Mouse (Mus musculus): Measurements from ENCODE around the gene Capn10. TPM values are rescaled to one million over a fixed set of nuclear protein-coding genes. Genes with fewer than 3 reads are reported as not detected.
"Not testable (repeated sequence)": the region's sequence is repeated elsewhere in the genome, so short reads cannot be mapped to it uniquely, and the experiment has no call there.

Gene Capn10
- polyA plus RNA-seq, 2 experiments, result 23.2 to 34.9 TPM

- ATAC-seq (ENCODE audit: low FRiP score, low read depth), result no peak
Measured at GRCm38 (mm10) chr1:92947966-92948365, 13.8 kb downstream of the Capn10 start.

GRCm38 (mm10) chr1:92949426-92949825 lies 15.2 kb downstream of the Capn10 start:
- Histone ChIP-seq H3K4me3 (replicated peaks; ENCODE audit: low read length) (no peak overlapping the region), H3K9ac (ENCODE audit: low read depth, low read length, severe bottlenecking) (no peak overlapping the region), H3K4me2 (replicated peaks; ENCODE audit: low read depth, low read length, severe bottlenecking) (no peak overlapping the region), H3K4me1 (ENCODE audit: control insufficient read depth, insufficient read depth, low read length) (no peaks in the 10 kb centered on the region), H3K9me3 (ENCODE audit: control insufficient read depth, low read length) (no peaks in the 10 kb centered on the region), H3K36me3 (ENCODE audit: control insufficient read depth, insufficient read depth, low read length) (peaks cover 53% of the 10 kb centered on the region), H3K27me3 (ENCODE audit: control insufficient read depth, insufficient read depth, low read length) (no peaks in the 10 kb centered on the region), H3K27ac (replicated peaks; ENCODE audit: low read depth, low read length) (no peak overlapping the region)
- DNase-seq (ENCODE audit: low spot score) (no peak), ATAC-seq (ENCODE audit: low FRiP score, low read depth) (no peak)
- TF ChIP-seq POLR2A (IDR thresholded peaks at IDR 0.05; ENCODE audit: borderline replicate concordance, extremely low read depth, insufficient read depth, insufficient read length), result no peak
- WGBS, result 54% methylated on average over 6 of the region's 6 CpGs

More at GRCm38 (mm10) chr1:92947966-92948365, 13.8 kb downstream of the Capn10 start:
- DNase-seq (ENCODE audit: low spot score), result no peak
- Histone ChIP-seq H3K27ac (replicated peaks; ENCODE audit: low read depth, low read length) (no peak overlapping the region), H3K4me2 (replicated peaks; ENCODE audit: low read depth, low read length, severe bottlenecking) (no peak overlapping the region), H3K9ac (ENCODE audit: low read depth, low read length, severe bottlenecking) (no peak overlapping the region), H3K27me3 (ENCODE audit: control insufficient read depth, insufficient read depth, low read length) (no peaks in the 10 kb centered on the region), H3K4me1 (ENCODE audit: control insufficient read depth, insufficient read depth, low read length) (no peaks in the 10 kb centered on the region), H3K4me3 (replicated peaks; ENCODE audit: low read length) (no peak overlapping the region), H3K9me3 (ENCODE audit: control insufficient read depth, low read length) (no peaks in the 10 kb centered on the region), H3K36me3 (ENCODE audit: control insufficient read depth, insufficient read depth, low read length) (peaks cover 64% of the 10 kb centered on the region)
- TF ChIP-seq POLR2A (IDR thresholded peaks at IDR 0.05; ENCODE audit: borderline replicate concordance, extremely low read depth, insufficient read depth, insufficient read length), result no peak
- 88% methylated on average over 3 of the region's 3 CpGs for WGBS

- Histone ChIP-seq H3K9ac (ENCODE audit: low read depth, low read length, severe bottlenecking) (no peak within 1 kb of the TSS), H3K36me3 (ENCODE audit: control insufficient read depth, insufficient read depth, low read length) (peaks cover 42% of the 10 kb centered on the region), H3K4me1 (ENCODE audit: control insufficient read depth, insufficient read depth, low read length) (no peaks in the 10 kb centered on the region), H3K4me2 (replicated peaks; ENCODE audit: low read depth, low read length, severe bottlenecking) (no peak within 1 kb of the TSS), H3K27me3 (ENCODE audit: control insufficient read depth, insufficient read depth, low read length) (no peaks in the 10 kb centered on the region), H3K4me3 (replicated peaks; ENCODE audit: low read length) (no peak within 1 kb of the TSS), H3K27ac (replicated peaks; ENCODE audit: low read depth, low read length) (no peak within 1 kb of the TSS), H3K9me3 (ENCODE audit: control insufficient read depth, low read length) (no peaks in the 10 kb centered on the region)
- no peak for TF ChIP-seq POLR2A (IDR thresholded peaks at IDR 0.05; ENCODE audit: borderline replicate concordance, extremely low read depth, insufficient read depth, insufficient read length)
- 69% methylated on average over 5 of the region's 5 CpGs for WGBS
- no peak for DNase-seq (ENCODE audit: low spot score)
- no peak for ATAC-seq (ENCODE audit: low FRiP score, low read depth)
Measured at GRCm38 (mm10) chr1:92950607-92951006, 16.4 kb downstream of the Capn10 start, which contains the start of gene Gpr35. TSS of gene Gpr35 (plus strand) at chr1:92950865.

- 65% methylated on average over 2 of the region's 2 CpGs for WGBS
- ATAC-seq (ENCODE audit: low FRiP score, low read depth), result no peak
Measured at GRCm38 (mm10) chr1:92953641-92954040, 19.5 kb downstream of the Capn10 start.

GRCm38 (mm10) chr1:92956571-92957335 lies 22.6 kb downstream of the Capn10 start:
- not testable (repeated sequence) for DNase-seq (ENCODE audit: low spot score); H3K27ac ChIP-seq (replicated peaks; ENCODE audit: low read depth, low read length); H3K4me3 ChIP-seq (replicated peaks; ENCODE audit: low read length); H3K36me3 ChIP-seq (ENCODE audit: control insufficient read depth, insufficient read depth, low read length); H3K9ac ChIP-seq (ENCODE audit: low read depth, low read length, severe bottlenecking); ATAC-seq (ENCODE audit: low FRiP score, low read depth); H3K9me3 ChIP-seq (ENCODE audit: control insufficient read depth, low read length); H3K27me3 ChIP-seq (ENCODE audit: control insufficient read depth, insufficient read depth, low read length); H3K4me1 ChIP-seq (ENCODE audit: control insufficient read depth, insufficient read depth, low read length)
- WGBS, result 14% methylated on average over 8 of the region's 11 CpGs
- peak overlapping the region; percentile 39 for H3K4me2 ChIP-seq (replicated peaks; ENCODE audit: low read depth, low read length, severe bottlenecking)

More at GRCm38 (mm10) chr1:92953641-92954040, 19.5 kb downstream of the Capn10 start:
- no peak for TF ChIP-seq POLR2A (IDR thresholded peaks at IDR 0.05; ENCODE audit: borderline replicate concordance, extremely low read depth, insufficient read depth, insufficient read length)
- H3K4me2 ChIP-seq (replicated peaks; ENCODE audit: low read depth, low read length, severe bottlenecking), result no peak overlapping the region
- no peak overlapping the region for H3K4me3 ChIP-seq (replicated peaks; ENCODE audit: low read length)
- no peaks in the 10 kb centered on the region for H3K4me1 ChIP-seq (ENCODE audit: control insufficient read depth, insufficient read depth, low read length)
- no peaks in the 10 kb centered on the region for H3K9me3 ChIP-seq (ENCODE audit: control insufficient read depth, low read length)
- no peak overlapping the region for H3K27ac ChIP-seq (replicated peaks; ENCODE audit: low read depth, low read length)
- no peaks in the 10 kb centered on the region for H3K27me3 ChIP-seq (ENCODE audit: control insufficient read depth, insufficient read depth, low read length)
- no peak for DNase-seq (ENCODE audit: low spot score)
- H3K36me3 ChIP-seq (ENCODE audit: control insufficient read depth, insufficient read depth, low read length), result peaks cover 11% of the 10 kb centered on the region; the same call in 1 of the 2 replicates
- no peak overlapping the region for H3K9ac ChIP-seq (ENCODE audit: low read depth, low read length, severe bottlenecking)
